Mouse (Mus musculus): Measurements from ENCODE around the gene Cib2.
"Not testable (repeated sequence)": the region's sequence is repeated elsewhere in the genome, so short reads cannot be mapped to it uniquely, and the experiment has no call there.

Cib2 gene

GRCm38 (mm10) chr9:54559771-54560471, at the start of gene Cib2:
Gene Cib2, minus strand, starts transcription at chr9:54560218.
- DNase-seq (ENCODE audit: low spot score in 2 of 2), result peak; percentile 52 to 73

GRCm38 (mm10) chr9:54604886-54605285, 44.9 kb upstream of the Cib2 start:
- DNase-seq (ENCODE audit: low spot score in 2 of 2), result peak; percentile 36 to 63

GRCm38 (mm10) chr9:54604131-54604654, 44.2 kb upstream of the Cib2 start:
- no peak for DNase-seq (ENCODE audit: low spot score in 2 of 2)

GRCm38 (mm10) chr9:54602916-54603315, 42.9 kb upstream of the Cib2 start:
- no peak for DNase-seq (ENCODE audit: low spot score in 2 of 2)

DNA sequence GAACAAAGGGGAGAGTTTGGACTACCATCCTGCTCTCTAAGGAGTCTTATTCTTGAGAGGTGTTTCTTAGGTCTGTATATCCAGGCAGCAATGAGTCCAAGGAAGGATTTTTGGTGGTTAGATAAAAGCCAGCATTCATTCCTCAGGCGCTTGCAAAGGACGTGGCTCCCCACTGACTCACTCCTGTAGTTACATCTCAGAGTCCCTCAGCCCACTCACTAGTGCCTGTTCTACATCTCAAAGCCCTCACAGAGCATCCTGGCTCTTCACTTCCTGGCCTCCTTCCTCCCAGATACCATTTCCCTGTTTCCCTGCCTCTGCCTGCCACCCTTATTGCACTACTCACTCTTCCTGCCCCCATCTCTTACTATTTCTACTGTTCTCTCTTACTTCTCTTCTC, 42.4 kb upstream of the Cib2 start:
- DNase-seq (ENCODE audit: low spot score in 2 of 2), result no peak

GRCm38 (mm10) chr9:54596752-54597465, 36.9 kb upstream of the Cib2 start:
- DNase-seq (ENCODE audit: low spot score in 2 of 2), result no peak

GRCm38 (mm10) chr9:54593652-54594051, 33.6 kb upstream of the Cib2 start:
- DNase-seq (ENCODE audit: low spot score in 2 of 2), result not testable (repeated sequence)

DNA sequence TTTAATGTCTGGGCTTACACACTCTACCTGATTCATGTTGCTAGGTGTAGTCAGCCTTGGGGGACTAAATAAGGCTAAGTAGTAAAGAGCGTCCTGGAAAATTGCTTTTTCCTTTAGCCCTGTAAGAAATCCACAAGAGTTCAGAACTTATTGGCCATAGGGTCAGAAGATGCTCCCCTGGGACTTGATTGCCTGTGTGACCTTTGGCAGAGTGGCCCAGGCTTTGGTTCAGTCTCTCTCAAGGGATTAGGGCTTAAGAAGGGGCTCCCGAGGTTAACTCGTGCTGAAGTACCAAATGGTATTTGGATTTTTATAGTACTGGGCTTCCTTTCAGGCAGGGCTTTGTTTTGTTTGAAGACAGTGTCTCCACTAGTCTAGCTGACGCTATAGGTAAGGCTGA, 27.8 kb upstream of the Cib2 start:
- DNase-seq (ENCODE audit: low spot score in 2 of 2), result no peak

DNA sequence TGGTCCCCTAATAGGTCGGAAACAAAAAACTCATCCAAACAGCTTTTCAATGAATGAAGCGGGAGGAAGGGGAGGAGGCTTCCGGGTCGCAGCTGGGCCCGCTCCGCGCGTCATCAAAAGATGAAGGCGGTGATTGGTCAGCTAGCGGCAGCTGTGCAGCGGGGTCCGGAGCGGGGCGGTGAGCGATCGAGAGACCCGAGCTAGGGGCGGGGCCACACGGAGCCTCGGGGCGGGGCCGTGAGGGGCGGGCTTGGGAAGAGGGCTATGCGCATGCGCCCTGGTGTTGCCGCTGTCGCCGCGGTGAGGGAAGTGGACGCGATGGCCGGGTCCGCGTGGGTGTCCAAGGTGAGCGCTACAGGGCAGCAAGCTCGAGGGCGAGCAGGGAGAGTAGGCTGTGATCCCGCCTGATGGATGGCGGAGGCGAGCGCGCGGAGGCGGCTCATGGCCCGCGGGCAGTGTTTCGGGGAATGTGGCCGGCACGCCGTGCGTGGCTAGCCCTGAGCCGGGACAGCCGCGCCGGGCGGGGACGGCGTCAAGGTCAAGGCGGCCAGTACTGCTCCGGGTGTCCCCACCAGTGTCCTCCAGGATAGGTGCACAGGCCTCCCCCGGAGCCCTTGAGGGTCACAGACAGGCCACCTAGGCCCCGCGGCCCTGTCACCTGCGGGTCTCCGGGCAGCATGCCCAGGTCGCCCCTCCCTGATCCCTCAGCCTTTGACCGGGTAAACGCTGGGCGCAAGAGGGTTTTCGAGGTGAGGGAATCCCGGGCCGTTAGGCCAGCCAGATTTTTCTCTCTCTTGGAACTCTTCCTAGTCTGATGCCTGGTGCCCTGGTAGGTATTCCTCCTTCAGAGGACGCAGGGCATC, 26.4 kb upstream of the Cib2 start, which contains the start of gene Idh3a:
Idh3a (plus strand) TSS at position 136 of the 863 bp plus-strand sequence.
- DNase-seq (ENCODE audit: low spot score in 2 of 2), result peak; percentile 96 to 99

DNA sequence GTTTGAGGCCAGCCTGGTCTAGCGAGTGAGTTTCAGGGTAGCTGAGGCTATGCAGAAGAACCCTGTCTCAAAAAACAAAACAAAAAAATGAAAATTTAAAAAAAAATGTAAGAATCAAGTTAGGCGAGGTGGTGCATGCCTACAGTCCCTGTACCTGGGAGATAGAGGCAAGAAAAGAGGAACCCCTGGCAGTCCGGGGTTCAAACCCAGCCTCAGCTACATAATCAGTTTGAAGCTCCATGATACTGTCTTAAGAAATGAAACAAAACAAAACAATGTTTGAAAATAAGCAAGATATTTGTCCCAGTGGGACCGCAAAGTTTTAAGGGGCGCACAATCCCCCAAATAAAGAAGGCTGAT, 25.8 kb upstream of the Cib2 start:
- DNase-seq (ENCODE audit: low spot score in 2 of 2), result no peak

DNA sequence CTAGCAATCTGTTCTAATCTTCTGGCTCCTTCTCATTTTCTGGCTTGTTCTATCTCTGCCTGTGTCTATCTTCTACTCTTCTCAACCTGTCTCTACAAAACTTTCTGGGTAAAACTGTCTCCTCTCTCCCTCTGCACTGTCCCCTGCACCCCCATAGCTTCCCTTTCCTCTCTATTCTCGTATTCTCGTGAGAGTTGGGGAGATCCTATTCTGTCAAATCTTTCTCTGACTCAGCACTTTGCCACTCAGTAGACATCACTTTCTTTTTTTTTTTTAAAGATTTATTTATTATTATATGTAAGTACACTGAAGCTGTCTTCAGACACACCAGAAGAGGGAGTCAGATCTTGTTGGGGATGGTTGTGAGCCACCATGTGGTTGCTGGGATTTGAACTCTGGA, 24.1 kb upstream of the Cib2 start:
- not testable (repeated sequence) for DNase-seq (ENCODE audit: low spot score in 2 of 2)

- DNase-seq (ENCODE audit: low spot score in 2 of 2), result no peak
Observed at GRCm38 (mm10) chr9:54583712-54584111, 23.7 kb upstream of the Cib2 start.

- DNase-seq (ENCODE audit: low spot score in 2 of 2), result no peak
Observed at GRCm38 (mm10) chr9:54571130-54571839, 11.3 kb upstream of the Cib2 start.

DNA sequence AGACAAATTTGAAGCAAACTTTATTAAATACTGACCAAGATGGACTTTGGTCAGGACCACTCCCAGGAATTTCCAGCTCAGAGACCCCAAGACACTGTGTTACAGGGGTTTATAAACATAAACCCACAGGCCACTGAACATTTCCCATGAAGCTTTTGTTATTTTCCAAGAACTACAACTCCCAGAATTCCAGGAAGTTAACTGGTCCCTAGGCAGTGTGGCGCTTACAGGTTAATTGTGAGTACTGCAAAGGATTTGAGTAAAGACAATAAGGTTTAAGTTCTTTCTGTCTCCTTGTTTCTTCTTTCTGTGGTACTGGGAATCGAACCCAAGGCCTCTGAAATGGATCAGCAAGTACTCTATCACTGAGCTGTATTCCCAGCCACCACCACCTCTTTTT, 8.7 kb upstream of the Cib2 start:
- no peak for DNase-seq (ENCODE audit: low spot score in 2 of 2)

GRCm38 (mm10) chr9:54566958-54567357, 6.9 kb upstream of the Cib2 start:
- no peak for DNase-seq (ENCODE audit: low spot score in 2 of 2)

DNA sequence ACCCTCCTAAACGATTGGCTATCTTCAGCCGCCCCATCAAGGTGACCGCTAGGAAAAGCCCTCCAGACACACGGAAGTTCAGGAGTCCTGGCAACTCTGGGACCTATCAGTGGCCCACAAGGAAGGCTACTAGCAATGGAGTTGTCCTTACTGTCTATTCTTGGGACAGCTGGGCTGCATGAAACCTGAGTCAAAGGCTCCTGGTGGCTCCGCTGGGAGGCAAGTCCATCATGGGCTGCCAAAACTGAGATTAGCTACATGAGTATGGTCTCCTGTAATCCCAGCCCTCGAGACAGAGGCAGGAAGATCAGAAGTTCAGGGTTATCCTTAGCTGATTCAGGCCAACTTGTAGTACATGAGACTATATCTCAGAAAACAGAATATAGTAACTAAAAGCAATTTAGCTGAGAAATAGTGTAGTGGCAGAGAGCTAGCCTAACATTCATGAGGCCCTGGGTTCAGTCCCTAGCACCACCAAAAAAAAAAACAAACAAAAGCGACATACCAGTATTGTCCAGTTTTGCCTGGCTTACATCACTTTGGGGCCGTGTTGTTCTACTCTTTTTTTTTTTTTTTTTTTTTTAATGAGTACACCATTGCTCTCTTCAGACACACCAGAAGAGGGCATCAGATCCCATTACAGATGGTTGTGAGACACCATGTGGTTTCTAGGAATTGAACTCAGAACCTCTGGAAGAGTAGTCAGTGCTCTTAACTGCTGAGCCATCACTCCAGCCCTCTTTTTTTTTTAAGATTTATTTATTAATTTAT, 998 bp upstream of the Cib2 start:
- no peak for DNase-seq (ENCODE audit: low spot score in 2 of 2)

GRCm38 (mm10) chr9:54558731-54559130, 1.3 kb downstream of the Cib2 start:
- DNase-seq (ENCODE audit: low spot score in 2 of 2), result no peak

- no peak for DNase-seq (ENCODE audit: low spot score in 2 of 2)
Observed at GRCm38 (mm10) chr9:54555044-54555443, 5.0 kb downstream of the Cib2 start.

- peak in 1 of 2 experiments; percentile 39 for DNase-seq (ENCODE audit: low spot score in 2 of 2)
Observed at GRCm38 (mm10) chr9:54552409-54552808, 7.6 kb downstream of the Cib2 start.

DNA sequence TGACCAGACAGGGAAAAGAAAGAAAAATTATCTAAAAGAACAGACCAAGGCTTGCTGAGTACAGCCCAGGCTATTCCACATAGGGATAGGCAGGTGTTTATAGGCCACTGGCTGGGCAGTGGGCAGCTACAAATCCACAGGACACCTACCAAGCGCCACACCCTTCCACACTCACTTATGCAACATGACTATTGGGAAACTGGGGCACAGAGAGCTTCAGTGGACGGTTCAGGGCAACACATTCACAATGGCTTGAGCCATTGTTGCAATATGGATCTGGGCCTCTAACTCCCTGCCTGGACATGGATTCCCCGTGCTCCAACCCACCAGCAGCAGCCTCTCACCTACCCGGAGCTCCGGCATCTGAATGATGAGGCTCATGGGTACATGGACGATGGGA, 10.6 kb downstream of the Cib2 start:
- DNase-seq (ENCODE audit: low spot score in 2 of 2), result no peak

GRCm38 (mm10) chr9:54547536-54547935, 12.5 kb downstream of the Cib2 start:
- peak; percentile 29 to 70 for DNase-seq (ENCODE audit: low spot score in 2 of 2)
